Mouse (Mus musculus) lung, embryonic 16.5 days (tissue): ENCODE data around the gene Srgap3. TPM values are rescaled to one million over a fixed set of nuclear protein-coding genes. Genes with fewer than 3 reads are reported as not detected.

Source experiments
- ATAC-seq: fragments of 200-750 bp; cut with Nextera tagmentation; 2 replicates; pipeline ENCODE4 v1.8.0; 2017; ENCODE audit warnings: low read depth, mild to moderate bottlenecking, moderate library complexity
- H3K27ac ChIP-seq: fragments of 300-500 bp; sonication (generic); 2 replicates; pipeline ENCODE4 v1.5.1; 2014; ENCODE audit warnings: mild to moderate bottlenecking, control low read depth, low read length
- H3K27me3 ChIP-seq: fragments of 300-500 bp; sonication (generic); 2 replicates; pipeline ENCODE4 v1.6.1; 2014; ENCODE audit warnings: low read depth, low read length, mixed read lengths; ENCODE audit not compliant: control insufficient read depth, insufficient read depth
- H3K36me3 ChIP-seq: fragments of 300-500 bp; sonication (generic); 2 replicates; pipeline ENCODE4 v1.6.1; 2014; ENCODE audit warnings: low read length; ENCODE audit not compliant: control insufficient read depth, insufficient read depth
- H3K4me1 ChIP-seq: fragments of 300-500 bp; sonication (generic); replicated peaks from 2 replicates; pipeline ENCODE4 v1.6.1; 2014; ENCODE audit warnings: low read length, mixed read lengths; ENCODE audit not compliant: control insufficient read depth, insufficient read depth
- H3K4me2 ChIP-seq: fragments of 300-500 bp; sonication (generic); 2 replicates; pipeline ENCODE4 v1.6.1; 2014; ENCODE audit warnings: low read depth, low read length, control low read depth
- H3K4me3 ChIP-seq: fragments of 300-500 bp; sonication (generic); 2 replicates; pipeline ENCODE4 v1.5.1; 2014; ENCODE audit warnings: mild to moderate bottlenecking, low read length, control low read depth
- H3K9ac ChIP-seq: fragments of 300-500 bp; sonication (generic); 2 replicates; pipeline ENCODE4 v1.6.1; 2014; ENCODE audit warnings: low read length, control low read depth
- H3K9me3 ChIP-seq: fragments of 300-500 bp; sonication (generic); 2 replicates; pipeline ENCODE4 v1.6.1; 2016; ENCODE audit warnings: low read length; ENCODE audit not compliant: control insufficient read depth
- WGBS: fragments of 180-500 bp; shearing (Covaris S2); extraction: QIAGEN DNeasy Blood & Tissue Kit; methylation state at CpG from one replicate; pipeline ENCODE4 v1.1.7; 2014; 5-methylcytosine and 5-hydroxymethylcytosine counted together
- polyA plus RNA-seq: library from polyadenylated mRNA; unstranded; fragments of >200 nt; fragmentation: Nextera tagmentation; extraction: Ambion mirVana; gene quantifications from 2 replicates; pipeline ENCODE4 v1.2.1, GENCODE M21; 2015

Srgap3 gene
- polyA plus RNA-seq, 1 experiment from 2014 or later, result 3.3 TPM

DNA sequence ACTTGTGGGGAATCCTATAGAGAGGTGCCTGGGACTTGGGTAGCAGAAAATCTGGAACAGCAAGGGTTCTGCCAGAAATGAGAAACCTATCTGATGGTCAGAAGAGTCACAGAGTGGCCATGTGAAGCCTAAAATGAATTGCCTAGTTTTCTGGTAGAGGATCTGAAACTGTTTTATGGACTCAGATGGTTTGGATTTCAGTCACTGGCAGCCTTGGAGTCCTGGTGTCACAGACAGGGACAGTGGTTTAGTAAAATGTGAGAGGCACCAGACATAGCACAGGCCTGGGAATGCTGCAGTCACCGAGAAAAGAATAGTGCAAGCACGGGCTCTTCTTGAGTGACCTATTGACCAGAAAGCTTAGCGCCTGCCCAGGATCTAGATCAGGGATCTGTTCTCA, 207.4 kb downstream of the Srgap3 start:
- no peak overlapping the region for H3K9ac ChIP-seq
- no peaks in the 10 kb centered on the region for H3K4me1 ChIP-seq
- no peak overlapping the region for H3K4me2 ChIP-seq
- H3K4me3 ChIP-seq, result no peak overlapping the region
- H3K27ac ChIP-seq, result no peak overlapping the region
- no peaks in the 10 kb centered on the region for H3K27me3 ChIP-seq
- no peak for ATAC-seq
- no peaks in the 10 kb centered on the region for H3K36me3 ChIP-seq
- no peaks in the 10 kb centered on the region for H3K9me3 ChIP-seq
- 82% methylated on average over 3 of the region's 3 CpGs for WGBS

DNA sequence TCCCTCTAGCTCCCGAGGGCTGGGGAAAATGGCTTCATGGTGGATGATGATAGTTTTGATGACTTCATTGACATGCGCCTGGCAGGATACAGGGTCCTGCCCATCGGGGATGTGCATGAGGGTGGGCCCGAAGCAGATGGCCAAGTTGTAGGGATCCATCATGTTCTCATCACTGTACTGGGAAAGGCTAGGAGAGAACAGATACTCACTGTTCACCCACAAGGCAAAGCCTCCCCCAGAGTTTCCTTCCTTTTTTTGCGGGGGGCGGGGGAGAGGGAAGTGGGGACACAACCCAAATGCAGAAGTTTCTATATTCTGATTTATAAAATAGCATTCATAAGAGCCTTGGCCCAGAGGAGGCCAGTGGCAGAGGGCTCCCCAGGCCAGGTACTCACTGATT, 208.1 kb downstream of the Srgap3 start:
- Histone ChIP-seq H3K4me3 (no peak overlapping the region), H3K36me3 (no peaks in the 10 kb centered on the region), H3K27me3 (no peaks in the 10 kb centered on the region), H3K4me2 (no peak overlapping the region), H3K27ac (no peak overlapping the region), H3K9me3 (no peaks in the 10 kb centered on the region), H3K4me1 (no peaks in the 10 kb centered on the region), H3K9ac (no peak overlapping the region)
- 86% methylated on average over 6 of the region's 6 CpGs for WGBS
- ATAC-seq, result no peak

DNA sequence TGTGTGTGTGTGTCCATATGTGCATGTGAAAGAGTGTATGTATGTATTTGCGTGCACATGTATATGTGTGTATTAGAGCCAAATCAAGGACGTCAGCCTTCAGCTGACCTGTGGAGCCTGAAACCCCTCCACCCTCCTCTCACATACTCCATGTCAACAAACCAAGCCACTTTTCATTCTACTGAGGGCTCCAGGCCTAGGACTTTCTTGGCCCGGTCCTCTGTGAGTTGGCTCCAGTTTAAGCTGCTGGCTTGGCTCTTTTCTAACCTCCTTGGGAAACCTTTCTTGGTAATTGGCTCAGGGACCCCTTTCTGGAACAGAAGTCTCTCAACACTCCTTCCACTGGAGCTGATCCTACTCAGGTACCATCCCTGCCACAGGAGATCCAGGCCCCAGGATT, 210.6 kb downstream of the Srgap3 start:
- no peak for ATAC-seq
- Histone ChIP-seq H3K9me3 (peaks cover 2% of the 10 kb centered on the region; the same call in 1 of the 2 replicates), H3K9ac (no peak overlapping the region), H3K27me3 (no peaks in the 10 kb centered on the region), H3K4me2 (no peak overlapping the region), H3K27ac (no peak overlapping the region), H3K4me1 (no peaks in the 10 kb centered on the region), H3K4me3 (no peak overlapping the region), H3K36me3 (no peaks in the 10 kb centered on the region)
- WGBS, result 63% methylated on average over 3 of the region's 3 CpGs

DNA sequence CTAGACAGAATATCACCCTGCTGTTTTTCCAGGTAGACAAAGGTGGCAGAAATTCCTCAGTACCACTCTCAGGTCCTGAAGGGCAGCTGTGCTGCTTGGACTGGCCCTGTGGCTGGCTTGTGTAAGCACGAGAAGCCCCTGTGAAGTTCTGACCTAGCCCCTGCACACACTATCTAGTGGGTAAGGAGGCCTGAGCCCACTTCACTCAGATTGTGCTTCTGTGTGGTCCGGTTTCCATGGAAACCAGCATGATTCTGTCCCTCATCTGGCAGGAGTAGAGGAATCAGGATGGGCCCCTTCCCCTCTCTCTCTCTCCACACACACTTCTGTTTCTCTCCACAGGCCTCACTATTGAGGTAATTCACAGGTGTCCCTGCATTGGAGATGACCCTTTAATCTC, 212.0 kb downstream of the Srgap3 start:
- Histone ChIP-seq H3K4me3 (no peak overlapping the region), H3K9ac (no peak overlapping the region), H3K36me3 (no peaks in the 10 kb centered on the region), H3K4me2 (no peak overlapping the region), H3K4me1 (no peaks in the 10 kb centered on the region), H3K27ac (no peak overlapping the region), H3K9me3 (peaks cover 2% of the 10 kb centered on the region; the same call in 1 of the 2 replicates), H3K27me3 (no peaks in the 10 kb centered on the region)
- no peak for ATAC-seq
- WGBS, result 44% methylated on average over 2 of the region's 2 CpGs

DNA sequence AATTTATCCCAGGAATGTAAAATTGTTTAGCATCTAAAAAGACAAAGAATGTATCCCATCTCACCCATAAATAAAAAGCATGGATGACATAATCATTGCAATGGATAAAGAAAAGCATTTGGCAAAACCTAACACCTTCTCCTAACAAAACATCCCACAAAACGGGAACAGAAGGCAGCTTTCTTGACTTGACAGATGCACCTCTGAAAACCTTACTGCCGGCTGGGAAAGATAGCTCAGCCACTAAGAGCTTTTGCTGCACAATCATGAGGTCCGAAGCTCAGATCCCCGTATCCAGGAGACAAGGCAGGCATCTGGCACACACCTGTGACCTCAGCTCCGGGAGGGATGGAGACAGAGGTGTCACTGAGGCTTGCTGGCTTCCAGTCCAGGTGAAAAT, 213.1 kb downstream of the Srgap3 start:
- Histone ChIP-seq H3K9me3 (peaks cover 2% of the 10 kb centered on the region; the same call in 1 of the 2 replicates), H3K4me2 (no peak overlapping the region), H3K27me3 (no peaks in the 10 kb centered on the region), H3K27ac (no peak overlapping the region), H3K9ac (no peak overlapping the region), H3K4me3 (no peak overlapping the region), H3K4me1 (peaks cover 3% of the 10 kb centered on the region; the same call in 1 of the 2 replicates), H3K36me3 (no peaks in the 10 kb centered on the region)
- ATAC-seq, result no peak
- 60% methylated on average over 5 of the region's 5 CpGs for WGBS

DNA sequence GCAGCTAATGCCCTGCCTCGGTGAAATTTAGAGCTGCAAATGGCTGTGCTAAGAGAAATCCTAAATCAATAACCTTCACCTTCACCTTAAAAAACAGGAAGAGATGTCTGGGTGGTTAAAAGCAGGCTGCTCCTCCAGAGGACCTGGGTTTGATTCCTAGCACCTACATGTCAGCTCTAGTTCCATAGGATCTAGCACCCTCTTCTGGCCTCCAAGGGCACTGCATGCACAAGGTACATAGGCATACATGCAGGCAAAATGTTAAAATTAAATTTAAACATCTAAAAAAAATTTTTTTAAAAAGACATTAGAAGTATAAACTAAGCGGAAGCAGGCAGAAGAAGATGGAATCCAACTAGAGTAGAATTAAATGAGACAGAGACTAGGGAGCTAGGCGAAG, 214.6 kb downstream of the Srgap3 start:
- no peak overlapping the region for H3K4me3 ChIP-seq
- H3K9ac ChIP-seq, result no peak overlapping the region
- peaks cover 2% of the 10 kb centered on the region; the same call in 1 of the 2 replicates for H3K9me3 ChIP-seq
- no peak overlapping the region for H3K4me2 ChIP-seq
- H3K36me3 ChIP-seq, result no peaks in the 10 kb centered on the region
- 95% methylated on average over 3 of the region's 3 CpGs for WGBS
- H3K27ac ChIP-seq, result no peak overlapping the region
- H3K4me1 ChIP-seq, result peaks cover 6% of the 10 kb centered on the region; the same call in 1 of the 2 replicates
- no peak for ATAC-seq
- no peaks in the 10 kb centered on the region for H3K27me3 ChIP-seq

DNA sequence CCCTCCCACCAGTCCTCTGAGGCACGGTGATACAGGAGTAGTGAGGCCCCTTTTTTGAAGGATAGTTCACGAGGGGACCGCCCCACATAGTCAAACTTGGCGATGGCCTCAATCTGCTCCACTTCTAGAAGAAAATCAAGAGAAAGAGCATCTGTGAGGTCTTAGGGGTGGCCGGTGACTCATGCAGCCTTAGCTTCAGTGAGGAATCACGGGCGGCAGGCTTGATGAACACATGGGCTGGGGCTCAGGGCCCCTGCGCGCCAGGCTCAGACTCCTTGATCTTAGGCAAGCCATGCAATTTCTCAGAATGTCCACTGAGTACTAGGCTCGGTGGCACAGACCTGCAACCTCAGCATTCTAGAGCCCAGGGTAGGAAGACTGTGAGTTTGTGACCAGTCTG, 215.7 kb downstream of the Srgap3 start:
- no peak for ATAC-seq
- WGBS, result 93% methylated on average over 10 of the region's 10 CpGs

DNA sequence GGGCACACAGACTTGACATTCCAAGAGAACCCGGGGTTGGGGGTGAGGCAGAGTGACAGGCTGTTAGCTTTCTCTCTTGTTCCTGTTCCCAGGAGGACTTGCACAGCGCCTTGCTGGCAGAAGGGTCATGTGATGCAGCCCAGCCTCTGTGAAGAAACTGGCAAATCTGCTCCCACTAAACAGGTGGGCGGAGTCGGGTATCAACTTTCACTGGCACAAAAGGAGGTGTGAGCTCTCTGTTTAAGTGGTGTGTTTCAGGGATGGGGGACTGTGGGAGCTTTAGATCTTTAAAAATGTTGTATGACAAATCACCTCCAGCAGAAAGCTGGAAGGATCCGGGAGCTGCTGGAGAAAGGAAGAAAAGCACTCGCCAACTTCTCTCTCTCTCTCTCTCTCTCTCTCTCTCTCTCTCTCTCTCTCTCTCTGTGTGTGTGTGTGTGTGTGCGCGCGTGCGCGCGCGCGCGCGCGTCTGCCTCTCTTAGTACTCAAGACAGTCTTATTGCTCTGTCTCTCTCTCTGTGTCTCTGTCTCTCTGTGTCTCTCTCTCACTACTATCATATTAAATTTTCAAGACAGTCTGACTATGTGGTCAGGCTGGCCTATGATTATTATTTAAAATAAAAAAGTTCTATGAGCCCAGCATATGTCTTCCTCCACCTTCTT, 218.2 kb downstream of the Srgap3 start:
- Histone ChIP-seq H3K4me3 (peak overlapping the region; percentile 37), H3K27me3 (no peaks in the 10 kb centered on the region), H3K9ac (no peak overlapping the region), H3K4me2 (peak overlapping the region; percentile 55), H3K36me3 (no peaks in the 10 kb centered on the region), H3K4me1 (peaks cover 6% of the 10 kb centered on the region; the same call in 1 of the 2 replicates), H3K9me3 (peaks cover 2% of the 10 kb centered on the region; the same call in 1 of the 2 replicates), H3K27ac (peak overlapping the region; percentile 36)
- WGBS, result 4% methylated on average over 17 of the region's 17 CpGs
- peak; percentile 94 for ATAC-seq

More for the DNA sequence above, 215.7 kb downstream of the Srgap3 start:
- Histone ChIP-seq H3K4me3 (no peak overlapping the region), H3K27ac (no peak overlapping the region), H3K9ac (no peak overlapping the region), H3K36me3 (no peaks in the 10 kb centered on the region), H3K4me2 (no peak overlapping the region), H3K9me3 (peaks cover 2% of the 10 kb centered on the region; the same call in 1 of the 2 replicates), H3K4me1 (peaks cover 6% of the 10 kb centered on the region; the same call in 1 of the 2 replicates), H3K27me3 (no peaks in the 10 kb centered on the region)

DNA sequence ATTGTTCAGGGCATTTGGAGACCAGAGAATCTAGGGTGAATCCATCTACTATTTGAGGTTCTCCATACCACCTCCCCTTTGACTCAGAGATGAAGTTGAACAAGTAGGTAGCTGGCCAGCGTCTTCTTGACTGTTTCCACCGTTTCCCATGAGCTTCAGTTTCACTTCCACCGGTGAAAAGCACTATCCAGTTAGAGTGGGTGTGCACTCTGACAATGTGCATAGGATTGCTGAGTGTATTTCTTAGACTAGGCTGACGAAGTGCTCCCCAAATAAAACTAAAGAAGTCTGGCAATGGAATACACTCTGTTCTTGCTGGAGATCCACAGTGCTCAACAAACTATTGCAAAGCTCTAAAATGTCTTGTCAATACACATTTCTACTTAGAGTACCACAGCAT, 221.6 kb downstream of the Srgap3 start:
- no peak overlapping the region for H3K4me2 ChIP-seq
- H3K9me3 ChIP-seq, result no peaks in the 10 kb centered on the region
- no peak overlapping the region for H3K27ac ChIP-seq
- WGBS, result 79% methylated on average over 4 of the region's 4 CpGs
- H3K4me1 ChIP-seq, result peaks cover 6% of the 10 kb centered on the region; the same call in 1 of the 2 replicates
- ATAC-seq, result no peak
- H3K9ac ChIP-seq, result no peak overlapping the region
- H3K27me3 ChIP-seq, result no peaks in the 10 kb centered on the region
- H3K36me3 ChIP-seq, result no peaks in the 10 kb centered on the region
- H3K4me3 ChIP-seq, result no peak overlapping the region
